Mouse (Mus musculus) urinary bladder, postnatal 36 days (tissue): ENCODE measurements around the gene Mtnr1a.
"Not testable (repeated sequence)": the region's sequence is repeated elsewhere in the genome, so short reads cannot be mapped to it uniquely, and the experiment has no call there.

Source experiments
- DNase-seq, 2 experiments: peaks; one replicate each; pipeline ENCODE4 v3.0.0; 2022; ENCODE audit warnings: low spot score in 2 of 2, mixed read lengths in 1 of 2

Gene Mtnr1a

DNA sequence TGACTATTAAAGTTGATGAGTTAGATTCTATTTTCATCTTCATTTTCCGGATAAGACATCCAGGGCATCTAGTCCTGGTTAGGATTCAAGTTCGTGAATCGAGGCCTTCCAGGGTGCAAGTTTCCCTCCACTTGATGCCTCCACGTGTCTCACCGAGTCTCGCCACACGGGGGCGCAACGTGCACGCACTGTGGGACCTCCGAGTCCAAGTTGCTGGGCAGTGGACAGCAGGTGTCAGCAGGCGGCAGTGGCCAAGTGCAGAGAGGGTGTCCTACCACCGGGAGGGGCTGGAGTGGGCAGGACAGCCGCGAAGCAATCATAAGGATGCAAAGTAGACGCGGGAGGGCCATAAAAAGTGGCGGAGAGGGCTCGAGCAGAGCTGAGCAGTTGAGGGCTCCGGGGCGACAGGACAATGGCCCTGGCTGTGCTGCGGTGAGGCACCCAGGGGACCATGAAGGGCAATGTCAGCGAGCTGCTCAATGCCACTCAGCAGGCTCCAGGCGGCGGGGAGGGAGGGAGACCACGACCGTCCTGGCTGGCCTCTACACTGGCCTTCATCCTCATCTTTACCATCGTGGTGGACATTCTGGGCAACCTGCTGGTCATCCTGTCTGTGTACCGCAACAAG lies at the start of gene Mtnr1a:
Gene Mtnr1a, plus strand, starts transcription at position 379 of the 628 bp plus-strand sequence.
- peak; percentile 82 to 86 for DNase-seq

DNA sequence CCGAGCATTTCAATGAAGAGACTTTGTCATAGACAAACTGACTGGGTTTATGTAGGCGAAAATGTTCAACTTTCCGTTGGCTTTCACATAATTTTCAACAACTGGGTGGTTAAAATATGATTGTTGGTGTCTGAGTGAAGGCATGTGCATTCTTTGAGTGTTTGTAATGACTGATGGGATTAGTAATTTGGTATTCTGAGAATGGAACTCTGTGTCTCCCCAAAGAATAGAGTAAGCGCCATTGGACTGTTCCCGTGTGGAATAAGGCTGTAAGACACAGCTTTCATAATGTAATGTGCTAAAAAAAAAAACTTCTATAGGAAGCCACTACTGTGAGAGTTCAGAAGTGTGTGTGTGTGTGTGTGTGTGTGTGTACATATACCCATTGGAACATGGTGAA lies 49.7 kb upstream of the Mtnr1a start:
- no peak for DNase-seq

DNA sequence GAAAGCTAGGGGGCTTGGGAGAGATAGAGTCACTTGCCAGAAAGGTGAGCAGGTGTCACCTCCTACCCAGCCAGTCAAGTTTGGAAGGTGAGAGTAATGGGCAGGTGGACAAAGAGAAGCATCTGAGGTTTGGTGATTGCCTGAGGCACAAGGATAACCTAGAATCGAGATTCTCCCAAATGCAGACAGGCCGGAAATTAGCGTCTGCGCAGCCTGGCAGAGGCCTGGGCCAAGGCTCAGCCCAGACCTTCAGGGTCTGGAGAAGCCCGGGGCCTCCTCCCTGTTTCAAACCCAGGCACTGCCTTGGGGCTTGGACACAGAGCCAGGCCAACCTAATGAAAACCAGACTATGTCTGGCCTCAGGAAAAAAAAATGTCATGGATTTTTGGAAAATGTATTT lies 47.8 kb upstream of the Mtnr1a start:
- no peak for DNase-seq

DNA sequence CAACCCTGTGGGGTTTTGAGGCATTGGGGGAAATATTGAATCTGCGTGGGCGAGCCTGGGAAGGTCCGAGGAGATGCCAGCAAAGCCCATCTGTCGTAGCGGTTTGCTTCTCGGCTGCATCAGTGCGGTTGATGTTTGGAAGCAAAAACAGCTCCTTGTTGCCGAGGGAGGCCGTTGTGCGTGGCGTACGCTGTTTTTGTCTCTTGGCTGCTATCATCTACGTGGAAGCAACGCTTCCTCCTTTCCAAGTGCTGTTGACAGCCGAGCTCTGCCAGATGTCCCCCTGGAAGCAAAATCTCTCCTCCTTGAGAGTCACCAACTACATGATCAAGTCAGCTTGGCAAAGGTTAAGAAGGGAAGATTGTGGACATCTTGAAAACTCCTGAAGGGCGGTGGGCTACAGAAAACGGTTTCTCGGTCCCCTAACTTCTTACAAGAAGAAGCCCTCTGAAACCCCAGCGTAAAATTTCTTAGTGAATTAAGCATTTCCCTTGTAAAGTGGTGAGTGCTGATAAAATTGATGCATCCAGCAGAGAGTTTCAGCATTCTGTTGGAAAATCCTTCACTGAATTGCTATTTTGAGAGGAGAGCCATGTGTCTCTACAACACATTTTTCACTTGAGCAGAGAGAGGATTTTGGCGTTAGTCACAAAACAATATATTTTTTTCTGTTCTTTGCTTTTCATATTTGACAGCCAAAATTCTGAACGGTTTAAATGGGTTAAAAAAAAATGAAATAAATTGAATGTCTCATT lies 46.8 kb upstream of the Mtnr1a start:
- no peak for DNase-seq

DNA sequence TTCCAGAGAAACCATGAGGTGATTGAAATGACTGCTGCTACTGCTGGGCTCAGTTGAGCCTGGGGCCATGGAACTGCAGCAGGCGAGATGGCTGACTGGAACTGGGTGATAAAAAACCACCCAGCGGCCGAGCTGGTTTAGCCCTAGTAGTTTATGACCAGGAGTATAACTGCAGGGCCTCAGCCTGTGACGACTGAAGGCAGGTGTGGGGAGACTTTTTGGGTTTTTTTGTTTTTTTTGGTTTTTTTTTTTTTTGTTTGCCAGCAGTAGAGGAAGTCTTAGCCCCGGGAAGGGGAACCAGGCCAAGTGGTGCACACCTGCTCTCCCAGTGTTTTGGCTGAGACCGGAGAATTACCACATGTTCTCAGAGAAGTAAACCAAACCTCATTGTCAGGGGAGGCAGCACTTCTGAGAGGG lies 40.8 kb upstream of the Mtnr1a start:
- DNase-seq: no peak

GRCm38 (mm10) chr8:45038350-45038749 lies 30.6 kb upstream of the Mtnr1a start:
- no peak for DNase-seq

DNA sequence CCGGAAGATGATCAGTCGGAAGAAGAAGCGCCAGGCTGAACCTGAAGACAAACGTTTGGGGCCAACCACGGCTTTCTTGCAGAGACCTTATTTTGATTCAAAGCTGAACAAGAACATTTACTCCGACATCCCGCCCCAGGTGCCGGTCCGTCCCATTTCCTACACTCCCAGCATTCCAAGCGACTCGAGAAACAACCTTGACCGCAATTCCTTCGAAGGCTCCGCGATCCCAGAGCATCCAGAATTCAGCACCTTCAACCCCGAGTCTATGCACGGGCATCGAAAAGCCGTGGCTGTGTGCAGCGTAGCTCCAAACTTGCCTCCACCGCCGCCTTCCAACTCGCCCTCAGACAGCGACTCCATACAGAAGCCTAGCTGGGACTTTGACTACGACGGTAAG lies 24.8 kb upstream of the Mtnr1a start:
- no peak for DNase-seq

DNA sequence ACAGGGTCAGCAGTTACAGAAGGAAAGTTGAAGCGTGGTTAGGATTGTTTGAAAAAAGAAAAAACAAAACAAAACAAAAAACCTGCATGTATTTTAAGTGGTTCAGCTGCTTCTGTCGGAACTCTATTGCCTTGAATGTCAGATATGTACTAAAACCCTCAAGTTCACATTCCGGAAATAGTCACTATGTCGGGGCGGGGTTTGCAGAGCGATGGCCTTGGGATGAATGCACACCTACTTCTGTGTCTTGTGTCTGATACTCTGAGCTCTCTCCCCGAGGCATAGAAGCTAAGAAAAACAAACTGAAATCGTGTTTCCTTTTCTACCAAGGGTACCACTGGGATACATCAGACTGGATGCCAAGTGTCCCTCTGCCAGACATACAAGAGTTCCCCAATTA lies 18.5 kb upstream of the Mtnr1a start:
- no peak for DNase-seq

DNA sequence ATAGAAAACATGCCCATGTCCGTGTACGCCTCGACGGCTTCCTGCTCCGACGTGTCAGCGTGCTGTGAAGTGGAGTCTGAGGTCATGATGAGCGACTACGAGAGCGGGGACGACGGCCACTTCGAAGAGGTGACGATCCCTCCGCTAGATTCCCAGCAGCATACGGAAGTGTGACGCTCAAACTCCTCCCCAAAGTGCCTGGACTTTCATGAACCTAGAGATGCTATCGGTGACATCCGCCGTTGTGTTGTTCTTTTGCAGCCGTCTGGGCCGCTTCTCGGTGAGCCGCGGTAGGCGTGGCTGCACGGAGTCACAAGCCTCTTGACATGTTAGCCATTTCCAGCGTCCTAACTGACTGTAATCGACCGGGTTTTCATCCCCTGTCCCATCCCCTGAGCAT lies 17.7 kb upstream of the Mtnr1a start:
- no peak for DNase-seq

DNA sequence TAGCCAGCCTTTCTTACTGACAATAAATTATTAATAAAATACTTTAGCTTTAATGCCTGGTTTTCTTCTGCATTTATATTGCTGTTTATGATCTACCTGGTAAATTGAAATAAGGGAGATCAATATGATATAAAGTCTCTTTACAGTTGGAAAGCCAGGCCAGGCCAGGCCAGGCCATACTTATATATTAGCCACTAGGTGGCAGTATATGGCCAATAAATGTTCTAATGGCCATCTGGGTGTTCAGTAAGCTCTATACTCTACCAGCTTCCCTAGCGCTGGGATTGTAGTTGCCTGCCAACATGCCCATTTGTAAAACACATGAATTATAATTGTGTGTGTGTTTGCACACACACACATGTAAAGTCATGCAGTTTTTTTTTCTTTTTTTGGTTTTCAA lies 16.7 kb upstream of the Mtnr1a start:
- DNase-seq: no peak

DNA sequence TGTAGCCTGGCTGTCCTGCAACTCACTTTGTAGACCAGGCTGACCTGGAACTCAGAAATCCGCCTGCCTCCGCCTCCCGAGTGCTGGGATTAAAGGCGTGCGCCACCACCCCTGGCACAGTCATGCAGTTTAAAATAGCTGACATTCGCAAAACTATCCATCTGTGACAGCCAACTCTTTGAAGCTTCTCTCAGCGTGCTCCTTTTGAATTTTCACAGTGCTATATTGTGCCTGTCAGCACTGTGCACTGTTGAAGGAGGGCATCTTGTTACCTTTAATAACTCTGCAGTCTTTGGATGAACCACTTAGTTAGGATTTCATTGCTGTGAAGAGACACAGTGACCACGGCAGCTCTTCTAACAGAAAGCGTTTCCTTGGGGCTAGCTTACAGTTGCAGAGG lies 16.3 kb upstream of the Mtnr1a start:
- DNase-seq: no peak

DNA sequence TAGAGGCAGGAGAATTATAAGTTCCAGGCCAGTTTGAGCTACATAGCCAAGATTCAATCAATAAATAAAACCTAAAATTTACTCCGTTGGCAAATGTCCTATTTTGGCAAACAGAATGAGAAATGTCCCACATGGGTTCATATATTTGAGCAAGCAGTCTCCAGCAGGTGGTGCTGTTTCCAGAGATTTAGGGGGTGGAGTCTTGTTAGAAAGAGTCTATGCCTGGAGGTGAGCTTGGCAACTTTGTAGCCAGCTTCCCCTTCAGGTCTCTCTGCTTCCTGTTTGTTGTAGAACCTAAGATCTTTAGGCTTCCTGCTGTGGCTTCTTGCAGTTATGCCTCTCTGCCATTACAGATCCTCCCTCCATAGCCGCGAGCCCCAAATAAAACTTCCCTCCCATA lies 13.4 kb upstream of the Mtnr1a start:
- DNase-seq: no peak

GRCm38 (mm10) chr8:45056810-45057209 lies 12.1 kb upstream of the Mtnr1a start:
- no peak for DNase-seq

DNA sequence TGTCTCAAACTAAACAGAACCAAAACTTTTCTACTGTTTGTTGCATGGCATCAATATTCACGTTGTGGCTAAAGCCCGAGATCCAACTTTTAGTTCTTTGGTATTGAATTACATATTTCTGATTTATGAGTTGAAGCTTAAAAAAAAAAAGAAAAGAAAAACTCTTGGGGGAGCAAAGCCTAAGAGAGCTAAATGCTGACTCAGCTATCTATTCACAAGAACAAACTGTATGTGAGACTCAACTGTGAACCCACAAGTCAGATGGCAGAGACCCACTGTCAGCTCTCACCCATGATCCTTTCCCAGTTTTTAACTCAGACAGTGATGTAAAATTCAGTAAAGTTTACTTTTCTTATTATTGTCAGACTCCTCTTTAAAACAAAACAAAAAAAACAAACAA lies 8.9 kb upstream of the Mtnr1a start:
- no peak for DNase-seq

- no peak for DNase-seq
Measured at GRCm38 (mm10) chr8:45062311-45062710, 6.6 kb upstream of the Mtnr1a start.

- DNase-seq: peak in 1 of 2 experiments; percentile 14
Measured at GRCm38 (mm10) chr8:45062982-45063924, 5.7 kb upstream of the Mtnr1a start.

GRCm38 (mm10) chr8:45064197-45064869 lies 4.6 kb upstream of the Mtnr1a start:
- DNase-seq: no peak

GRCm38 (mm10) chr8:45065391-45065790 lies 3.5 kb upstream of the Mtnr1a start:
- not testable (repeated sequence) for DNase-seq

GRCm38 (mm10) chr8:45070949-45071348 lies 2.0 kb downstream of the Mtnr1a start:
- no peak for DNase-seq

GRCm38 (mm10) chr8:45080850-45081249 lies 11.9 kb downstream of the Mtnr1a start:
- DNase-seq: no peak

GRCm38 (mm10) chr8:45093599-45093998 lies 24.7 kb downstream of the Mtnr1a start:
- DNase-seq: no peak
